Mouse (Mus musculus) CH12F3 (cell line): Measurements from ENCODE around the gene Tmod1.

Source experiments
- in situ Hi-C: fragments of 300-500 bp; cut with MboI; formaldehyde crosslinking; loops from 2 replicates; pipeline ENCODE4 v1.14.3; 2020; ENCODE audit warnings: low sequenced_read_pairs

Gene Tmod1

DNA sequence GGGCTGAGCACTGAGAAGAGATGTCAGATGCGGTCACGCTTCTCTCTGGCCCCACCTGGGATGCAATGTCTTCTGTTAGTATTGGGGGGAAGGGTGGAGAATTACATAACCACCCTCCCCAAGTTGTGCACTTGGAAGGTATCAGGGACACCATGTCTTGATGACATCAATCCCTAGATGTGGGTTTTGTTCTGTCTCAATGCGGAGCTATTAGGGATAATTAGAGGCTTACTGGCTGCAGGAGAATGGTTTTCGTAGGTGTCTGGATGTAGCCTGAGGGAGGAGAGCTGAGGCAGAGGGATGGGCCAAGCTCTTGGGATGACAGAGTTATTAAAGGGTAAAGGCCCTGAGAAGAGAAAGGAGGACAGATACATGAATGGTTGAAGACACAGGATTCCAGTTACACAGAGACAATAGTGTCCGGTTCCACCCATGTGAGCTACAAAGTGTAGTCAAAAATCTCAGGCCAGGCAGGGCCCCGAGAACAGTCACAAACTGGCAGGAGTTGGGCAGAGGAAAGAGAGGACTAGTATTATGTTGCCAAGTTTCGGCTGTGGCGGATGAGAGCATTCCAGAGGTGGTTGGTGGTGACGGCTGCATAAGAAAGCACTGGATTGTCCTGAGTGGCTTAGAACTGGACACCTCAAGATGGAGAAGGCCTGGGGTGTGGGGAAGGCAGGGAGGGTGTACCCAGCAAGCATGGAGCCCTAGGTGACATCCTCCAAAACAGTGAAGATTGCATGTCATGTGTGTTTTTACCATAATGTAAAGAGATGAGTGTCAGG is 14.8 kb downstream of the Tmod1 start:
- in situ Hi-C loops, result no loop called here

- in situ Hi-C loops, result no loop called here
Observed at GRCm38 (mm10) chr4:46056163-46056562, 17.4 kb downstream of the Tmod1 start.

DNA sequence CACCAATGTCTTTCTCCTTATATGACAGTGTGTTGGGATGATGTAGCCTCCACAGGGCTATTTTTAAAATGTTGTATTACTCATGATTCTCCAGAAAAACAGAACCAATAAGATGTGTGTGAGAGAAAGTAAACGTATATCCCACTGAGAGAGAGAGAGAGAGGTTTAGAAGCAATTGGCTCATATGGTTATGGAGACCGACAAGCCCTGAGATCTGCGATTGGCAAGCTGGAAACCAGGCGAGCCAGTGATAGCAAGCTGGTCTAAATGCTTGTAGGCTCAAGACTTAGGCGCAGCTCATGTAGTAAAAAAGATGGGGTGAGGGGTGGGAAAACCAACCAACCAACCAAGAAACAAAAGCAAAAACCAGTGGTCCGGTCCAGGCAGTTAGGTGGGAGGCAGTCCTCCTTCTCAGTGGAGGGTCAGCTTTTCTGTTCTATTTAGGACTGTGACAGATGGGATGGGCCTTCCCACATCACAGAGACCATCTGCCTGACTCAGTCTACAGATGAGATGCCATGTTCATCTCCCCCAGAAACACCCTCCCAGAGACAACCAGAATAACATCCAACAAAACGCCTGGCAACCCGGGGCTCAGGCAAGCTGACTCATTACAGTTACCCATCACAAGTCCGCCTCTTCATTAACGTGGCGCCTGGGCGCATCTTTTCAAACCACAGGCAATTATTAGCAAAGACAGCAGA is 22.7 kb downstream of the Tmod1 start:
- in situ Hi-C loops, result no loop called here

GRCm38 (mm10) chr4:46063841-46064240 is 25.1 kb downstream of the Tmod1 start:
- in situ Hi-C loops, result no loop called here

DNA sequence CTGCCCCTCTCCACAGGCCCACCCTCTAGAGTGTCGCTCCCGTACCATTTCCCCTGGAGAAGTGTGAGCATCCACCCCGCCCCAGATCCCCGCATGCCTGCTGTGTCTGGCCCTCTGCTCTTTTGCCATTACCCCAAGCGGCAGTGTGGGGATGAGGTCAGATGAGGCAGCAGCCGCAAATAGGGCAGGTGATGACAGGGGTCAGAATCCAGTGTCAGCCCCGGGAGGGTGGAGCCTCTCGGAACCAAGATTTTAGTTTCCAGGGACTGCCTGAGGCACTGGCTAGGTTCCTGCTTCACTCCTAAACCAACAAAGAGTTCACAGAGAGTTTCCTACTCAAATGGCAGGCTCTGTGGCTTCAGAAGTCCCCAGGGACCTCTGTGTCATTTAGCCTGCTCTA is 25.5 kb downstream of the Tmod1 start:
- in situ Hi-C loops, result no loop called here

DNA sequence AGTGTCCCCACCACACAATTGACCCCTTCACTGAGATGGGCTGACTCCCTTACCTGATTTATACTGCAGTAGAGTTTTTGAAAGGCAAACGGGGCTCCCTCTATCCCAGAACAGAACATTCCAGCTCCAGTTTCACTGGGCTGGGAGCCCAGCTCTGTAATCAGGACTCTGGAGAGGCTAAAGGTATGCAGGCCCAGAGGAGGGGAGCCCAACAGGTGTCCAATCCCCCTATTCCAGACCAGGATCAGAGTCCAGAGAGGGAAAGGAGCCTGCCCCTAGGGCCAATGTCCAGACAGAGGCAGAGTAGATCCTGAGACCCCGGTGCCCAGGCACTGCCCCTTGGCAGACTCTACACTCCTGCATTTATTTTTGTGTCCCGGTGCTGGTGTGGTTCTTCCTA is 26.2 kb downstream of the Tmod1 start:
- in situ Hi-C loops, result no loop called here

DNA sequence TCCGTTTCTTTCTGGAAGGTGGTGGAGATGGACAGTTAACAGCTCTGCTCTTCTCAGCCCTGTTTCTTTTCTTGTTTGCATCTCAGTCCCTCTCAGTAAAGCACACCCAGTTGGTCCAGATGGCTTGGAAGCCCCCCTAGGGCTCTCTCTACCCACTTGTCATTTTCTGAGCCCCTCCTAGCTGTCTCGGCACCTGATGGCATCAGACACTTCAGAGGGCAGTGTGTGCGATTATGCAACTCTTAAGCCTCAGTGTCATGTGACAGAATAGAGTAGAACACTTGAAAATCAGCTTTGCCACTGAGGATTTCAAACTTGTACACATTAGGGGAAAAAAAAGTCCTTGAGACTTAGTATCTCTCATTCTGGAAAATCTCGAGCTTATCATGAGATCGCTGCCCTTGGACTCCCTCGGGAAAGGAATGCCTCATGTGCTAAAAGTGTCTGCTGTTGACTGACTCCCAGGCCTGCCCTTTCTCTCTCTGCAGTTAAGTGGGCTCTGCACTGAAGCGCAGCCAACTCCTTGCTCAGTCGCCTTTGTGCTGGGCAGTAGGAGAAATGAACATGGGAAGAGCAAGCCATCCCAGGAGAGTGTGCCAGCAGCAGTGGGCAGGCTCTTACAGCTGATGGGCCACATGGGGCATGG is 27.1 kb downstream of the Tmod1 start:
- in situ Hi-C loops, result no loop called here

GRCm38 (mm10) chr4:46068060-46068459 is 29.3 kb downstream of the Tmod1 start:
- in situ Hi-C loops, result no loop called here

GRCm38 (mm10) chr4:46068573-46068972 is 29.8 kb downstream of the Tmod1 start:
- in situ Hi-C loops, result no loop called here

DNA sequence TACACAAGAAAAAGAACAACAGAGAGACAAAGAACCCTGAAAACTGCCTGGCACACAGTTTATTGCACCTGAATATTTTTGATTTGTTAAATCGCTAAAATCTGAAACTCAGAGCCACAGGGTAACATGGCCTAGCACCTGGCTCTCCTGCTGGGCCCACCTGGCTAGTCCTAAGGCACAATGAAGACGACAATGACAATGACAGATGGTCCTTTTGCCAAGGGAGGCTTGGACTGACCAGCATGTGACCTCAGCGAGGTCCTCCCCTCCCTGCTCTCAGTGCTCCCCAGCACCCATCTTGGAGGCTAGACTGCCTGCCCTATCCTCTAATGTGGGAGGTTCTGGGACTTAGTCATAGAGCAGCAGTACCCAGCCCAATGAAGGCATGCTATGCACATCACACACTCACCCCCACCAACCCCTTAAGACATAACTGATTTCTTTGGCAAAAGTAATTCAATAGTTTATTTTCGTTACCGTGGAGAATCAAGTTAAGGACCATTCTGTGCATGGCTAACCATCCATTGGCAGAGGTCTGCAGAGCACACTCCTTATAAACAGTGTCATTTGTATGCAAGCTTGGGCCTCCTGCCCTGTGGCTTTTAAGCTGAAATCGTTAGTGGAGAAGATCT is 31.2 kb downstream of the Tmod1 start:
- in situ Hi-C loops, result no loop called here

DNA sequence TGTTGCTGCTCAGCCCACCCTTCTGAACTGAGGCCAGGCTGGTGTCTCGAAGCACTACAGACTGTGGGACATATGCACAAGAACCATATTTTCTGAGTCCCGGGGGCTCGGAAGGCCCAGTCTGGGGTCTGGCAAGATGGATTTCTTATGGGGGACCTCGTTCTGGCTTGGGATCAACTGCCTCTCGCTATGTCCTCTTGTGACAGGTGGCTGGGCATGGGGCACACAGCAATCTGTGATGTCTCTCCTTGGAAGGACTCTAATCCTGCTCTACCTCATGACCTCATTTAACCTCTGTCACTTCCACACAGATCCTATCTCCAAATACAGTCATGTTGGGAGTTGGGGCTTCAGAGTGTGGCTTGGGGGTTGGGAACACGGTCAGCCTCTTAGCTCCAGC is 33.9 kb downstream of the Tmod1 start:
- in situ Hi-C loops, result no loop called here

- in situ Hi-C loops, result no loop called here
Observed at GRCm38 (mm10) chr4:46073736-46074135, 35.0 kb downstream of the Tmod1 start.

DNA sequence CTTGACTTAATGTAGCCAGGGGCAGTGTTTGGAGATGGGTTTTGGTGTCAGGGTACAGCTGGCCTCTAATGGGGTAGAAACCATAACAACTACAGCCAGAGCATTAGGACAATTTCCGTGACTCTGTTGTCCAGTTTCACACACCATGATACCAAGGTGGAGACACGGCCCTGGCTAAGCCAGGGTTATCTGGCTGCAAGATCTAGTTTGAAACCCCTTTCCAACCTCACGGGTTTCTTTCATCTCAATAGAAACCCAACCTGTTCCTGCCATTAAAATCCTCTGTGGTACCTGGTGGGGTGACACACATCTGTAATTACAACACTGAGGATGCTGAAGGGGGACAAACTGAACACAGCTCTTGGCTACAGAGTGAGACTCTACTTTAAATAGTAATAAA is 36.9 kb downstream of the Tmod1 start:
- in situ Hi-C loops, result no loop called here

GRCm38 (mm10) chr4:46076892-46077291 is 38.2 kb downstream of the Tmod1 start:
- in situ Hi-C loops, result no loop called here

GRCm38 (mm10) chr4:46080261-46080660 is 41.5 kb downstream of the Tmod1 start:
- in situ Hi-C loops, result no loop called here

DNA sequence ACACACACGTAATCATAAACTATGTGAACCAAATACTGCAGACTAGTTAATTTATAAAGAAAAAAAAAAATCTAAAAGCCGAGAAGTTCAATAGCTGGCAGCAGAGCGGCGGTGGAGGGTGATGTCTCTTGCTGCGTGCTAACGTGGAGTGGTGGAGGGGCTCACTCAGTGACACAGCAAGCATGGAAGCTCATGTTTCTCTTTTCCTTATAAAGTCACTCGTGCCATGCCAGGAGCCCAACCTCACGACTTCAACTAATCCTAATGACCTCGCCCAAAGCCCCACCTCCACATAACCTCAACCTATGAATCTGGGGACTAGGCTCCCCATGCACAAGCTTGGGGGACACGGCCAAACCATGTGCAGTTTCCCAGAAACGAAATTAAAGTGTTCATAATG is 43.8 kb downstream of the Tmod1 start:
- in situ Hi-C loops, result no loop called here

DNA sequence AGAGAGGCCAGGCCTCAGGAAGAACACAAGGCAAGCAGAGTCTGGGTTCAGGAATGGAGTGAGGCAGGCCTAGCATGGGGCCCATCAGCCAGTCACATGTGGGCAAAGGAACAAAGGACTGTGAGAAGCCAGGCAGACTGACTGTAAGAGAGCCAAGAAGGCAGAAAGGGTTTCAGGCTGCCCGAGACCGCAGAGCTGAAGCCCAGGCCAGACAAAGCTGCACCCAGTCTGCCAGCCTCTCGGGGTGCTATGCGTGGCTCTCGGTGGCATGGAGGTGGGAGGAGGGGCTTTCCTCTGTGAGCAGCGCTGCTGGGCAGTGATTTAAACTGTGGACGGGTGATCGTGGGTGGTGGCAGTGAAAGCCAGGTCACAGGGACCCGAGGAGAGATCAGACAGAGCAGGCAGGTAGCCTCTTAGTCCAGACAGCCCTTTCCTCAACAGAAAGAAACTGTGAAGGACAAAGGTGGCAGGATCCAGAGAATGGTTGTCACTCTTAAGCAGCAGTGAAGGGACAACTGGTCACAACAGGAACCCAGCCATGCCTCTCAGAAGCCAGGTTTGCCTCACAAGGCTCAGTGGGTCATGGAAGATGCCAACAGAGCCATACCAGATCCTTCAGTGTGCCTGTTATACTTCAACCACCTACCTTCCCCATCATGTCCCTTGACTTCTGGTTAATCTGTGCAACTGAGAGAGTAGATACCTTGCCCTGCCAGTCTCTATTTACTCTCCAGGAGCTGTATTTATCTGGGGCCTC is 45.9 kb downstream of the Tmod1 start:
- in situ Hi-C loops, result no loop called here

- in situ Hi-C loops, result no loop called here
Observed at GRCm38 (mm10) chr4:46085223-46085811, 46.6 kb downstream of the Tmod1 start.

GRCm38 (mm10) chr4:46086718-46087426 is 48.1 kb downstream of the Tmod1 start:
- in situ Hi-C loops, result no loop called here

DNA sequence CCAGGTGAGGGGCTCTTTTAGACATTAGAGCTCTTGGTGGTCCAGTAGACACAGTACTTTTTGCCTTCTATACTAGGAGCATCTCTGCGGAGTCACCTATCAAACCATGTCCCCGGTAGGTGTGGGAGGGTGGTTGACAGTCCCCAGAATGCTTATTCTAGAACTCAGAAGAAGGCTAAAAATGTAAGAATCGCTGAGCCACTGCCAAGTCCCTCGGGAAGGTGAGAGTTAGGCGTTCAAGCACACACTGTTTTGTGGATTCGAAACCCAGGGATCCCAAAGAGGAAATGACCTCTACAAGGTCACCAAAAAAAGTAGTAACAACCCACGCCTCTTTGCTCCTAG is 48.7 kb downstream of the Tmod1 start:
- in situ Hi-C loops, result no loop called here
